Comparison of ENCODE assay signal across 9 mouse cellular contexts in genomic region chr2:30613574-30613973, GRCm38 (mm10). TPM values are rescaled to one million over a fixed set of nuclear protein-coding genes. Genes with fewer than 3 reads are reported as not detected.
DNase-seq lines count a peak whose midpoint lies in the region; ATAC-seq lines count a peak whose summit lies in the region.
"Had no signal": no experiment of that assay in that cellular context is flagged by ENCODE, and none has a peak within 500 bp of the region (broad histone marks: within the 10 kb centered on the region; RNA-seq: fewer than 3 reads in every experiment).

No protein-coding gene starts in this region.

- peak overlapping the region; percentile 43 for H3K4me2 ChIP-seq in hindbrain, embryonic 14.5 days (replicated peaks)

- H3K36me3 ChIP-seq in hindbrain, embryonic 14.5 days (replicated peaks; ENCODE audit: control insufficient read depth, insufficient read depth), result no peaks in the 10 kb centered on the region
- H3K36me3 ChIP-seq: G1E had no signal

- peak overlapping the region; percentile 91 for H3K27ac ChIP-seq in hindbrain, embryonic 14.5 days

- H3K4me3 ChIP-seq in hindbrain, embryonic 14.5 days (replicated peaks; ENCODE audit: low read length), result no peak overlapping the region

- ATAC-seq in hindbrain, embryonic 14.5 days (ENCODE audit: low FRiP score), result peak; percentile 39; the same call in 1 of the 2 replicates

- H3K9ac ChIP-seq in hindbrain, embryonic 14.5 days, result peak overlapping the region; percentile 59

- DNase-seq in adipocyte (ENCODE audit: low spot score), result peak; percentile 48
- peak; percentile 51 to 62 for DNase-seq in cerebellum, postnatal 36 days
- peak; percentile 64 to 76 for DNase-seq in frontal cortex, postnatal 36 days (ENCODE audit: low spot score in 2 of 2)
- peak; percentile 71 for DNase-seq in hindbrain, embryonic 14.5 days (ENCODE audit: low spot score)
- peak; percentile 60 to 70 for DNase-seq in layer of hippocampus, postnatal 36 days
- peak; percentile 90 for DNase-seq in lung, postnatal 10 days
- peak; percentile 69 for DNase-seq in right cerebral cortex, adult 18-20 months
- no peak for DNase-seq in spleen, adult 18-20 months

- peaks cover 15% of the 10 kb centered on the region for H3K4me1 ChIP-seq in hindbrain, embryonic 14.5 days (replicated peaks; ENCODE audit: control insufficient read depth, insufficient read depth, low read length)

- H3K9me3 ChIP-seq in hindbrain, embryonic 14.5 days (ENCODE audit: control insufficient read depth, low read length), result no peaks in the 10 kb centered on the region
- H3K9me3 ChIP-seq: G1E had no signal

- under 1% methylated on average over 18 of the region's 18 CpGs for WGBS in hindbrain, embryonic 14.5 days

- H3K27me3 ChIP-seq in hindbrain, embryonic 14.5 days (ENCODE audit: control insufficient read depth, insufficient read depth, low read length), result no peaks in the 10 kb centered on the region

RNA-seq across cellular contexts. Expression of gene Cstad, which starts 18.7 kb away (rescaled TPM):
- 1.6 TPM in 1 of 2 replicates, not detected in the other for polyA plus RNA-seq in hindbrain, embryonic 14.5 days (2014; fragmentation: Nextera tagmentation; extraction: Ambion mirVana)
- total RNA-seq in layer of hippocampus, postnatal 36 days (2021), result 1 to 10 TPM; 3.5 to 4.0 TPM
- polyA plus RNA-seq: G1E had no signal

Comparison
In these comparisons a context has a peak if more than half of its experiments do, and no peak if none do; other contexts are left out.
1. DNase-seq: peak in adipocyte (single experiment), cerebellum, postnatal 36 days (2 of 2), frontal cortex, postnatal 36 days (2 of 2), hindbrain, embryonic 14.5 days (single experiment), layer of hippocampus, postnatal 36 days (2 of 2), lung, postnatal 10 days (single experiment) and right cerebral cortex, adult 18-20 months (single experiment); none in spleen, adult 18-20 months (0 of 2).